Mouse (Mus musculus) urinary bladder, adult 18-20 months (tissue): ENCODE data around the gene Syndig1.

ENCODE experiments used
- DNase-seq, 2 experiments: peaks; one replicate each; pipeline ENCODE4 v3.0.0; 2022; ENCODE audit warnings: low spot score in 2 of 2, mixed read lengths in 2 of 2

The Syndig1 gene

DNA sequence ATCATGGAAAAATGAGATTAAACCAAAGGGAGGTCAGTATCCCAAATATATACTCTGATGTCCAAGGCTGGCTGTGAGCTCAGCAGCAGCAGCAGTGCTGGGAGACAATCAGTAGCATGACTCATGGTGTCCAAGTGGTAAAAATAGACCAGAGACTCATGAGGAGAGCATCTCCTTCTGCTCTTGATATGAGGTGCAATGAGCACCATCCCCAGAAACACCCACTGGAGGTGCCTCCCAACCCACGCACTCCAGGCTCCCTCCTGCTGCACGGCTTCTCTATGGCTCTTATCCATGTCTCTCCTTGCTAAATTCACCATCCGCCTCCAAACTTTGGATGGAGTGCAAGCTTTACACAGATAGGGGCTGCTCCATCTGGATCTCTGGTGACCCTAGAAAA, 44.3 kb downstream of the Syndig1 start:
- DNase-seq: no peak

DNA sequence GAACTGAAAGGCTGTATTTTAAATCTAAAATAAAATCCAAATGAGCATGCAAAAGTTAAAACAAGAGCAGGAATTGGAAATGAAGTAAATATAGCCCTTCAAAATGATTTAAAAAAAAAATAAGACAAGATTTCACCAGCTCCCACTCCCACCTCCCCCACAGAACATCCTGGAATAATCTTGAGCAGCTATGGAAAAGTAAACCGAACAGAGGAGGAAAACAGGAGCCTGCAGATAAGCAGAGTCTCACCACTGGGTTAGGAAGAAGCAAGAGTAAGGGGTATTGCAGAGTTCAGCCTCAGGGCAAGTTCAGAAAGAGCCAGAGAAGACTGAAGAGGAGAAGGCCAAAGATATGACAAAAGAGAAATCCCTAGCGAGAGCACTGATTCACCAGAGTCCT, 48.9 kb downstream of the Syndig1 start:
- no peak for DNase-seq

DNA sequence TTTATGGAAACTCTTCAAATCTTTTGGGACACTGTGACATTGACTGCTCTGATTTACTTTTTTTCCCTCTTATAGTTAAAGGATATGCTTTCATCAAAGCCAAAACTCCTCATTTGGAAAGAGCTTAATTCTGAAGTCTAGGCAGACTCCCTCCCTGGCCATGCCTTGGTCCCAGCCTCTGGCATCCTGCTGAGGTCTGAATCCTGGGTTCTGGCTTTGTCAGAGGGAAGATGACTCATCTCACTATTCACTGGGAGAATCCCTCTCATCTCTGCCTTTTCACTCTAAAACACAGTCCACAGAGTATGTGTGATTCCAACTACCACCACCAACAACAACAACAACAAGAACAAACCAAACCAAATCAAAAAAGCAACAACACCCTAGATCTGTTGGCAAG, 58.6 kb downstream of the Syndig1 start:
- no peak for DNase-seq

DNA sequence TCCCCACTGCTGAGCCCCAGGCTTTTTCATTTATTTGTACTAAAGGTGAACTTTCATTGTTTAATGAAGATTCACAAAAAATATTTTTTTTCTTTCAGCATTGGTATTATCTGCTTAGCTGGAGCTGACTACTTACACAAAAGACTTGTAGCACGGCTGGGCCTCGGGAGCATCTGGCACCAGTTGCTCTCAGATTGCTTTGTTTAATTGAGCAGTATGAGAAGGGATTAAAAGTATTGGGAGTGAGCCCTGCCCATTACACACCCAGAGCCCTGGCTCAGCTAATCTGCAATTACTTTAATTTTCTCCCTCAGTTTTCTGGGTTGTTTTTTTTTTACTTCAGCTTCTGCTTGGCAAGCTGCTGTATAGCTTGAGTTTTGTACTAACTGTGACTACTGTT, 62.6 kb downstream of the Syndig1 start:
- no peak for DNase-seq

DNA sequence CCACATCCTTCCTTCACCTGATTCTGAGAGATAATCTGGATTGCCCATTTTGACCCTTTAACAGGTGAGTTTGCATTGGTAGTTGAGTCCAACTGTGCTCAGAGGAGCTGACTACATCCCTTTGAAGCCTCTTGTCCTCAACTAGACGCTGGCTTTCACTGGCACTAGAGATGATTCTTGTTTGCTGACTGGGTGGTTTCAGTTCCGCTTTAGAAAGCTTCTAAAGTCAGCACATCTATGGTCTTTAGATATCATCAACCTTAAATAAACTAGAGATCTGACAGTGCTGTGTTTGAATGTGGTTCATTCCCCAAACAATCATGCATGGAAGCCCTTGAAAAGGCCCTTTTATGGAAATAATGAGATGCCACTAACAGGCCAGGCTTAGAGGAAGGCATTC, 67.3 kb downstream of the Syndig1 start:
- no peak for DNase-seq

DNA sequence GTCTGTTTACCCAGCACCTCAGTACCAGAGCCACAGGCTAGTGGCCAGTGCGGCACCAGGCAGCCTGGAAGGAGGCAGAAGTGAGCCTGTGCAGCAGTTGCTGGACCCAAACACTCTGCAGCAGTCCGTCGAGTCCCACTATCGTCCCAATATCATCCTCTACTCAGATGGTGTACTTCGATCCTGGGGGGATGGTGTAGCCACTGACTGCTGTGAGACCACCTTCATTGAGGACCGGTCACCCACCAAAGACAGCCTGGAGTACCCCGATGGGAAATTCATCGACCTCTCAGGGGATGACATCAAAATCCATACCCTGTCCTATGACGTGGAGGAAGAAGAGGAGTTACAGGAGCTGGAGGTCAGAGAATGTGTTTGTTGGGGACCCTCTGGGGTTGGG, 70.6 kb downstream of the Syndig1 start:
- DNase-seq: no peak

DNA sequence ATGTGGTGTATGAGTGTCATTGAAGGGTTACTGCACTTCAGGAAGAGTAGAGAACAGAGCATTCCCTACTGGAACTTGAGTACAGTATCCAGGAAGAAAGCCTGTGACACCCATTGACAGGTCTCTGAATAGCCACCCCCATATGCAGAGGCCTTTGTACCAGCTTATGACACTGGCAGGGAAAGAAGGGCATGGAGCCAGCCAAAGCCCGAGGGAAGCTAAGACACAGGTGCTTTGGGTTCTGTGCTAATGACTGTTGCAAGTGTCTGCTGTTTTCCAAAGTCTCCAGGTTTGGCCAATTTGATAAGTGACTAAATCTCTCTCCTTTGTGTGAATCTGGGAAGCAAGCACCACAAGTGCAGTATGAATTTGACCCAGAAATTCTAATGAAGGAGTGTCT, 71.6 kb downstream of the Syndig1 start:
- no peak for DNase-seq

DNA sequence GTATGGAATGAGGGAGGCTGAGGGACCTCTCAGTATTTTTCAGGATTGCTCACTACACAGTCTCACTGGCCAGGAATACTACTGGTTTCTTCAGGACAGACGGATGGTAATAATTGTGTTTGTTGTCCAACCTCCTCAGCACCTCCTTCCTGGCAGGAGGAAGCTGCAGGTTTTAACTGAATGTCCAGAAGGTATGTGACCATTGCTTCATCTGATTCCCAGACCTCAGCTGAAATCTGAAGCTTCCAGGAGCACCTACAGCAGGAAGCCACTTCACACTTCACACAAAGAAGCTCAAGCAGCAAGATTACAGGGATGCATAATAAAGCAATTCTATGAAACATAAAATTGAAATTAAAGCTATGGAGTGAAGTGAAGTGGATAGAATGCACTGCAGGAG, 75.4 kb downstream of the Syndig1 start:
- DNase-seq: no peak

DNA sequence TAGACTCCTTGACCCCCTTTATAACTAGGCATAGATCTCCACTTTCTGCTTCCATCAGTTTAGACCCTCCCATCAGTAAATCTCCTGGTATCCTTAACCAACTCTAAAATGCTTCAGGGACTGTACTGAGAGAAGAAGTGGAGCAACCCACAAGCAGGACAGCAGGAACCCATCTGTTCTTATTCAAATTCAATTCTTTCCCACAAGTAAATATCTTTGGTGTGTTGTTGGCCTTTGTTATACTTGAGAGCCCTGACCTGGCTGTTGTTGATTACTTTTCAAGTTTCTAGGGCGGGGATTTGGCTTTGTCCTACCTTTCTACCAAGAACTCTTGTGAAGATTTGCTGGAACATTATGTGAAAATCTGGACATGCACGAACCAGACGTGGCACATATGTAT, 77.7 kb downstream of the Syndig1 start:
- no peak for DNase-seq

DNA sequence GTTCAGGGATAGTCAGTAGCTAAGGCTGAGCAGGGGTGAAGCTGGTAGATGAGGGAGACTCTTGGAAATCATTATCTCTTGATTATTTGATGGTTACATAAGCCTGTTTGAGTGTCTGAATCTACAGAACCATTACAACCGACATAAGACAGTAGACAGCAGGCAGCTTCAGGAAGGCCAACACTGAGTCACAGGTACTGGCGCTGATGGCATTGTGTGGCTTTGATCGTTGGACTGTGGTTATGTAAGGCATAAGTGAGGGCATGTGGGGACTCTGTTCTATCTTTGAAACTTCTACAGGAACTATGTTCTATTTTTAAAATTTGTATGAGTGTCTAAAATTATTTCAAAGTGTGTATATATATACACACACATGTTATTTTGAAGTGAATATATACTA, 88.2 kb downstream of the Syndig1 start:
- DNase-seq: no peak

DNA sequence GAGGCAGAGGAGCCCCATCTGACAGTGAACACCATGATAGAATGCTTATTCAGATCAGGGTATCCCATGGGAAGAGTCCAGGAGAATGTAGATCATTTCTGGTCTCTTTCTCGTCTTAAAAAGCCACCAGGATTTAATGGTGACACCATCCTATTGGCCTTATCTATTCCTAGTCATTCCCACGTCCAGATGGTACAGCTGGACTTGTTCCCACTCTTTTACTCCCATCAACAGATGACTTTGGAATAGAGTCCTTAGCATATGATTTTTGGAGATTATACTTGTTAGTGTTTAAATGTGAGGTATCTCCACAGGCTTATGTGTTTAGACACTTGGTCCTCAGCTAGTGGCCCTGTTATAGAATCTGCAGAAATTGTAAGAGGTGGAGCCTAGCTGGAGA, 94.5 kb downstream of the Syndig1 start:
- DNase-seq: no peak

DNA sequence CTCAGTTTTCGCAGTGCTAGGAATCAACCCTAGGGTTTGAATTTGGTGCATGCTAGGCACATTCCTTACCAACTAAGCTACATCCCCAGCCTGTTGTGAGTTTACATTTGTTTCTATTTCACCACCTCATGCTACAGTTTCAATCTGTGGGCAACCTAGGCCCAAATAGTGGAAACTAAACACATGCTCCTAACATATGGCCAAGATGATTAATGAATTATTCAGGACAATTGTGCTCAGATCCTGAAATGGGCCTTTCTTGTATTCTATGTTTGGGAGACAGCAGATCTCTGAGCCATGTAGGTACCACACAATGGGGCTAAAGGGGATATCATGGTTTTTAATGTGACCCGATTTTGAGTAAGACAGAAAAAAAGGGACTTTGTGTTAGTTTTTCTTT, 96.9 kb downstream of the Syndig1 start:
- no peak for DNase-seq

DNA sequence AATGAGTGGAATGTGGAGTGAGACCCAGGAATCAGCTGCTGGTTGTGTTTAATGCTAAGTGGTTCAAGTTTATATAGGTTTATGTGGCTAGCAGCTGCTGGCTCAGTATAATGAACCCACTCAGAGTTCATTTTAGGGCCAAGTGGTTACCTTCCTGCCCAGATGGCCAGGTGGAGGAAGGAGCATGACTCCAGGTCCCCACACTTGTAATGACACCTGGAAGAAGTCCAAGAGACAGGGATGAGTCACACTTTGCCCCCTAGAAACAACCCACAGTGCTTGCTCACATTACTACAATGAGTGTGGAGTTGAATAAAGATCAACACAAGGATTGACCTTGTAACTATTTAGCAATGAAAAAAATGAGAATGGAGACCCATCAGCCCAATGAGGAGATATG, 98.0 kb downstream of the Syndig1 start:
- DNase-seq: no peak

DNA sequence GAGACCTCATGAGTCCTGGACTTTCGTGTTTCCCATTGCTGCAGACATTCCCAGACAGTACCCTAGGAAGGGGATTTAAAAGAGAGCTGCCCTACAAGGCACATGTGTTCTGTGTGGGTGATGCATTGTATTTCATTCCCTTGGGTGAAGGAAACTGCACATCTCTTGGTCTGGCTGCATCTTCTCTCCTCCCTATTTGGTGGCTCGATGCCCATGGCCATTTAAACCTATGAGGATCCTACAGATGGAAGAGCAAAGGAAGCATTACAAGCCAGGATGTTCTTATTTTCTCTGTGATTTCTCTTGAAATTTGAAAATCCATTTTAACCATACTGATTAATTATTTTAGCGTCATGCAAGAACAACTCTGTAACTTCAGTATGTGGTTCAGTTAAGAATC, 98.5 kb downstream of the Syndig1 start:
- DNase-seq: no peak

DNA sequence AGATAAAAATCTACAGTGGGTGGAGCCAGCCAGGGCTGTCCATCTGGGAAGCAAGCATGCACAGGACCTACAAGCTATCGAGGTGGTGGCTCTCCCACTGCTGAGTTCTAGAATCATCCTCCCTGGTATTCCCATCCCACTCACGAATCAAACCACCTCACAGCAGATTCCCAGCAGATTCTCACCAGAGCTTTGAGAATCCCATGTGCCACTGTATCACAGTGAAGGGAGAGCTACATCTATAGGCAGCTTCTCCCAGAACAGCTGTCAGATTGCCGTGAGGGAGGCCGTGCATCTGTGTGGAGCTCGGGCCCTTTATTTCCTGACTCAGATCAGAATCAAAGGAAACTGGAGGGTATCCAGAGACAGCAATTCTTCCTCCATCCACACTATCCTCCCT, 101.0 kb downstream of the Syndig1 start:
- no peak for DNase-seq

DNA sequence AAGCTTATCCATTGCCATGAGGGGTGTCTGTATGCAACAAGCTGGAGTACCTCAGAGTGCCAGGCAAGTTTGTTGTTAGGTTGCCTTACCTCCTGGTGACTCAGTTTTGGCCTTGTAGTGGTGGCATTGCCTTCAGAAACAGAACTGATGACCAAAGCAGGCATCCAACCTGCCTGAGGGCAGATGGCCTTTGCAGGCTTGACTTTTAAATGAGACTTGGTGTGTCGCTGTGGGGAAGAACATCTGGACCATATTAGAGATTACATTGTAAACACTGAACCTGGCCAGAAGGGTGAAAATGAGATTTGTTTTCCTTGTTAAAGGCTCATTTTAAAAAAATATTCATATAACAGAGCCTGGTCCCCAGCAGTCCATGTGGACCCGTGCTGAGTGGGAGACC, 102.1 kb downstream of the Syndig1 start:
- DNase-seq: no peak

DNA sequence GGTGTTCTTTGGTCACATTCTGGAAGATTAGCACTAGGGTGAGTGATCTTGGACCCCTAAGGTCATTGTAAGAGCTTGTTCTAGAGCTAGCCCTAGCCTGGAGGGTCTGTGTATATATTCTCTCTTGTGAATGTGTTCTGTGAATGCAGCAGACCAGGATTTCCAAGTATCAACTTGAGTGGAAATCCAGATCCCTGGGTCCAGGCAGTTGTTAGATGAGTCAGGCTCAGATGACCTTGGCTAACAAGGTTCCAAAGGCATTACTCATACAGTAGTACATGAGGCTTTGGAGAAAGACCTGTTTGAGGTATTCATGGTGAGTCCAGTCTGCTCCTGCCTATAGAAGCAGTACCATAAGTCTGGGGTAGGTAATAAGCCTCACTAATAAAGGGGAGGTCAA, 103.1 kb downstream of the Syndig1 start:
- no peak for DNase-seq

DNA sequence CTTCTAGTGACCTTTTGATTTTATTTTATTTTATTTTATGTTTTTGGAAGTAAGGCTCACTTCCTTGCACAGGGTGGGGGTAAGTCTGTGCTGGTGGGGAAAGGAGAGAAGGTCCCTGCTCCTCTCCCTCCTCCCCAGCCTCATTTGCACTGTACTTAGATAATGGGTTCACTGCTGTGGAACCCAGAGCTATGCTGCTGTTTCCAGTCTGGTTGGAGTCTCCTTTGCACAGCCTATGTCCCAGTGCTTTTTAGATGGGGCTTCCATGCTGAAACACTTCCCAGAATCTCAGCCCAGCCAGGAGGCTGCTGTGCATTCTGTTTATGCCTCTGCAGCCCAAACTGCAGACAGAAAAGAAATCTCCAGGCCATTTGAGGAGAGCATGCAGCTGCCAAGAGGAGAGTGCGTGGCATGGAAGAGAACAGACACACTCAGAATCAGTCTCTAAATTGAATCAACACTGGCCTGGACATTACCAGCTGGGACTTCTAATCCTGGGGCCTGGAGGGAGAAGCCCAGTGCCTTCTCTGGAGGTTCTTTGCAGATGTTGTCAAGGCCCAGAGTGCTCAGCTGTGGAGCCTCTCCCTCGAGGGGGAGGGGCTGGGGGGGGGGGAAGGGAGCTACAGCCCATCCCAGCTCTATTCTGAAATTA, 104.4 kb downstream of the Syndig1 start:
- no peak for DNase-seq

DNA sequence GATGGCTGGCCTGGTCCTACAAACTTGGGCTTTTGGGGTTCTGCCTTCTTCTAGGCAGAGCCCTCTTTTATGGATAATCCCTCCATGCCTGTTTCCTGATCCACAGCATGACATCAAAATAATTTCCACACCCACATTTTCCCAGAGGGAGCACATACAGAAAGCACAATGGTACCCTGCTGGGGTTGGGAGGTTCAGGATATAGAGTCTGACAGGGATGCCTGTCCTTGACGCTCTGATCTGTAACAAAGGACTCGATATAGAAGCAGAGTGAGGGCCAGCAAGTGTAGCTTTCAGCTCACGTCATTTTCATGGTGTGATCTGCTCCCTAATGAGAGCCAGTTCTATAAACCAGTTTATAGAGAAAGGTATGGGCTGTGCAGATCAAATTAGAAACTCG, 105.1 kb downstream of the Syndig1 start:
- DNase-seq: no peak

DNA sequence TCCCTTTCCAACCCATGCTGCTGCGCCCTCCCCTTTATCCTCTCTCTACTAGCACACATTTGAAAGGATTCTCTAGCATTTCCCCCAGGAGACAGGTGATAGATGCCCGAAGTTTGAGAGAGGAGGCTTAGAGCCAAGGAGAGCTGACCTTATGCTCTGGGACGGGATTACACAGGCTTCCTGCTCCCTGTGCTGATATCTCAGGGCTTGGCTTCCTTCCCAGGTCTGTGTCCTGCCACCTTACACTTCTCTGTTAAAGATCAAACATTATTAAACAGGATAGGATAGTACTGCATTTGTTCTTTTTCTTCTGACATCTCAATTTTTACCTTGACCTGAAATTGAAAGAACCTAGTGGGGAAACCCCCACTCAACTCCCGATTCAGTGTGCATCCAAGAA, 109.8 kb downstream of the Syndig1 start:
- no peak for DNase-seq

DNA sequence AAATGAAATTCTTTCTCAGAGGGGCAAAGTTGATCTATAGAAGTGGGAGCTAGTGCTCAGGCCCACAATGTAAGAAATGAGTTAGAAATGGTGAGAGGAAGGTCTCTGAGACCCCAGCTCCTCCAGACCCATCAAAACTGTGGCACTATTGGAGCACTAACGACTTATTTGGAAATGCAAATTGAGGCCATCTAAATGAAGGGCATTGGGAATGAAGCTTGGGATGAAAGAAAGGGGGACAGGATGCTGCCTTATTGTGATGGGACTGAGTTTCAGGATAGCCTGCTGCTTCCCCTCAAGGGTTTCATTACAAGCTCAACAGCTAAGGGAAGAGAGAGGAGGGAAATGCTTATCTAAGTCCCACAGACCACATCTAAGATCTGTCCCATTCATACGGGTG, 110.6 kb downstream of the Syndig1 start:
- no peak for DNase-seq

DNA sequence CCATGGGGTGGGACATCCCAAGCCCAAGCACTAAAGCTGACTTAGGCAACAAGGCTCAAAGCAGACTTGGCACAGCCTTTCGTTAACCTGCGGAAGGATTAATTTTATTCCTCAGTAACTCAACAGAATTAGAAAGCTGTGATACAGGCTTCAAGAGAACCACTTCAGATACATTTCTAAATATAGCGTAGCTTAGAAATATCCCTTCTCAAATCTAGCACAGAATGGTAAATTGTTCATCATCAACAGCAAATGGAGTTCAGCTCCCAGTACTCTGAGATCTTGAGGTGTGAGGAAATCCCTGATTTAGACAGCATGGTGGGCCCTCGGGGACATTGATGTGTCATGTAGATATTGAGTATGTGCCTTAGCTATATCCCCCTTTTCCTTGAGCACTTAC, 121.6 kb downstream of the Syndig1 start:
- no peak for DNase-seq

DNA sequence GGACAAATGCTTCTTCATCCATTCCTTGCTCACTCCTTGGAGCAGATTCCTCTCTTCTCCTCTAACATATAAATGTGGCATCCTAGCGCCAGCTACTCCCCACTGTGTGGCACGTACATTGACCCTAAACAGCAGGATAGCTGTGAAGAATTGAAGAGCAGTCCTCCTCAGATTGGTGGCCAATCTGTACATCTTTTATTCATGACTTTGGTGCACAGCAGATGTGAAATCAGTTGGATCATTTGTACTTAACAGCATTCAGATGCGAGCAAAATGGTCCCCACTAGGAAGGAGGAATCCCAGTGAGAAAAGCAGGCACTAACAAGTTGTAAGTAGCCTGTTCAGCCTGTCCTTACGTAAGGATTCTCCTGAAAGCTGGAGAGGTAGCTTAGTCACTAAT, 142.0 kb downstream of the Syndig1 start:
- DNase-seq: no peak

DNA sequence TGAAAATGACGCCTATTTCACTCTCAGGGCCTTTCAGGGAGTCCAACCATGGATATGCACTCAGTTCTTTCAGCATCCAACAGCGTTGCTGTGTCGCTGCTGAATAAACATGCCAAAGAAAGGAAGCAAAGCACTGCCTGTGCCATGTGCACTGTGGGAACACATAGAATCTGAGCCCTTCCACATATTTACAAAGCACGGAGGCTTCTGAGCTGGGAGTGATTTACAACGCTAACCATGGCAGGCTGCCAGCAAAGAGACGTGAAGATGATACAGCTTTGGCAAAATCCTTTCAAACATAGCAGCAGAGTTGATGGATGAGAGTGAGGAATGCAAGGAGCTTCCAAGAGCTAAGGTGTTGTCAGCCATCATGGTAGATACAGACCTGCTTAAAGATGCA, 144.6 kb downstream of the Syndig1 start:
- DNase-seq: peak in 1 of 2 experiments; percentile 6

DNA sequence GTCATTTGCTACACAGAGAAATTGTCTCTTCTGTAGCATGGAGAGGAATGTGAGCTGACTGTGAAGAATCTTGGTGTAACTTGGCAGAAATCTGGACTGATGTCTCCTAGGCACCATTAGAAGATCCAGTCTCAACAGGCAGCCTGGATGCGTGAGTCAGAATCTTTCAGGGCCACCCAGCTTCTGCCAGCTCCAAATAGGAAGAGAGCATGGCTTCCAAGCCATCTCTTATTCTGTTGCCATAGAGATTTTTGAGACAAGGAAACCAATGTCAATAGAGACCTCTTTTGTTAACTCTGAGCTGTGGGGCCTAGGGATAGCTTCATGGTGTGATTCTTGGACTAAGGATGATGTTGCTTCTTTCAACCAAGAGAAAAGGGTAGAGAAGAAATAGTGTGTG, 151.4 kb downstream of the Syndig1 start:
- DNase-seq: no peak
